Mouse (Mus musculus) limb, embryonic 13.5 days (tissue): Measurements from ENCODE around the gene Pard6a. TPM values are rescaled to one million over a fixed set of nuclear protein-coding genes. Genes with fewer than 3 reads are reported as not detected.

Source experiments
- ATAC-seq: fragments of 200-750 bp; cut with Nextera tagmentation; 2 replicates; pipeline ENCODE4 v1.8.0; 2017; ENCODE audit warnings: low read depth, moderate number of reproducible peaks, moderate TSS enrichment; ENCODE audit not compliant: low FRiP score
- H3K27ac ChIP-seq: fragments of 300-500 bp; sonication (generic); 2 replicates; pipeline ENCODE4 v1.5.1; 2015; ENCODE audit warnings: inconsistent platforms, mild to moderate bottlenecking, moderate library complexity
- H3K27me3 ChIP-seq: fragments of 300-500 bp; sonication (generic); 2 replicates; pipeline ENCODE4 v1.6.1; 2015; ENCODE audit warnings: mild to moderate bottlenecking, inconsistent platforms
- H3K36me3 ChIP-seq: fragments of 300-500 bp; sonication (generic); 2 replicates; pipeline ENCODE4 v1.6.1; 2015; ENCODE audit warnings: inconsistent platforms, mild to moderate bottlenecking, moderate library complexity
- H3K4me1 ChIP-seq: fragments of 300-500 bp; sonication (generic); 2 replicates; pipeline ENCODE4 v1.6.1; 2015; ENCODE audit warnings: inconsistent platforms
- H3K4me2 ChIP-seq: fragments of 300-500 bp; sonication (generic); replicated peaks from 2 replicates; pipeline ENCODE4 v1.6.1; 2015; ENCODE audit warnings: inconsistent platforms, mild to moderate bottlenecking, moderate library complexity
- H3K4me3 ChIP-seq: fragments of 300-500 bp; sonication (generic); 2 replicates; pipeline ENCODE4 v1.5.1; 2015; ENCODE audit warnings: moderate library complexity, mild to moderate bottlenecking, inconsistent platforms
- H3K9ac ChIP-seq: fragments of 300-500 bp; sonication (generic); 2 replicates; pipeline ENCODE4 v1.6.1; 2015; ENCODE audit warnings: mild to moderate bottlenecking, inconsistent platforms
- H3K9me3 ChIP-seq: fragments of 300-500 bp; sonication (generic); 2 replicates; pipeline ENCODE4 v1.6.1; 2016; ENCODE audit warnings: inconsistent platforms
- WGBS: fragments of 180-500 bp; shearing (Covaris S2); methylation state at CpG from one replicate; pipeline ENCODE4 v1.1.7; 2015; 5-methylcytosine and 5-hydroxymethylcytosine counted together
- polyA plus RNA-seq: library from polyadenylated mRNA; unstranded; fragments of >200 nt; fragmentation: Nextera tagmentation; extraction: Ambion mirVana; gene quantifications from 2 replicates; pipeline ENCODE4 v1.2.1, GENCODE M21; 2015

Pard6a gene
- polyA plus RNA-seq, 1 experiment from 2014 or later = 17.7 TPM

GRCm38 (mm10) chr8:105702731-105703415 lies 1.9 kb downstream of the Pard6a start:
- Histone ChIP-seq H3K4me3 (0 out of 2 replicates have a peak overlapping the region, but pooled peaks have one; percentile 71), H3K27ac (no peak overlapping the region), H3K27me3 (no peaks in the 10 kb centered on the region), H3K4me1 (peaks cover 34% of the 10 kb centered on the region), H3K36me3 (peaks cover 38% of the 10 kb centered on the region), H3K9ac (peak overlapping the region; percentile 10; the same call in 1 of the 2 replicates), H3K4me2 (no peak overlapping the region), H3K9me3 (no peaks in the 10 kb centered on the region)
- no peak for ATAC-seq
- 92% methylated on average over 24 of the region's 24 CpGs for WGBS

- no peak overlapping the region for H3K4me3 ChIP-seq
- no peak overlapping the region for H3K4me2 ChIP-seq
- 88% methylated on average over 34 of the region's 34 CpGs for WGBS
Measured at GRCm38 (mm10) chr8:105704146-105704812, 3.3 kb downstream of the Pard6a start.

GRCm38 (mm10) chr8:105704955-105705354 lies 4.0 kb downstream of the Pard6a start:
- no peak overlapping the region for H3K9ac ChIP-seq
- H3K9me3 ChIP-seq = no peaks in the 10 kb centered on the region
- WGBS = 85% methylated on average over 6 of the region's 6 CpGs
- peaks cover 28% of the 10 kb centered on the region for H3K4me1 ChIP-seq
- ATAC-seq = no peak
- no peak overlapping the region for H3K27ac ChIP-seq
- H3K27me3 ChIP-seq = no peaks in the 10 kb centered on the region
- no peak overlapping the region for H3K4me3 ChIP-seq
- H3K4me2 ChIP-seq = no peak overlapping the region
- peaks cover 22% of the 10 kb centered on the region for H3K36me3 ChIP-seq

More at GRCm38 (mm10) chr8:105704146-105704812, 3.3 kb downstream of the Pard6a start:
- Histone ChIP-seq H3K4me1 (peaks cover 34% of the 10 kb centered on the region), H3K27me3 (no peaks in the 10 kb centered on the region), H3K36me3 (peaks cover 24% of the 10 kb centered on the region), H3K9ac (no peak overlapping the region), H3K27ac (no peak overlapping the region), H3K9me3 (no peaks in the 10 kb centered on the region)
- no peak for ATAC-seq

GRCm38 (mm10) chr8:105706426-105706825 lies 5.5 kb downstream of the Pard6a start:
- peak overlapping the region; percentile 82; the same call in 1 of the 2 replicates for H3K9ac ChIP-seq

GRCm38 (mm10) chr8:105707498-105708403 lies 6.8 kb downstream of the Pard6a start, which contains the start of the genes 4933405L10Rik and Enkd1:
Gene 4933405L10Rik (plus strand): TSS chr8:105707655.
Gene Enkd1 (minus strand): TSS chr8:105708210.
- Histone ChIP-seq H3K27me3 (no peaks in the 10 kb centered on the region), H3K36me3 (peaks cover 19% of the 10 kb centered on the region), H3K9ac (peak within 1 kb of the TSS; percentile 82), H3K4me2 (peak within 1 kb of the TSS; percentile 94), H3K4me1 (peaks cover 16% of the 10 kb centered on the region), H3K4me3 (peak within 1 kb of the TSS; percentile 64), H3K9me3 (no peaks in the 10 kb centered on the region), H3K27ac (no peak within 1 kb of the TSS; the same call in 1 of the 2 replicates)
- peak; percentile 89 for ATAC-seq
- WGBS = under 1% methylated on average over 55 of the region's 55 CpGs

More at GRCm38 (mm10) chr8:105706426-105706825, 5.5 kb downstream of the Pard6a start:
- peaks cover 23% of the 10 kb centered on the region for H3K4me1 ChIP-seq
- WGBS = 80% methylated on average over 12 of the region's 12 CpGs
- no peaks in the 10 kb centered on the region for H3K9me3 ChIP-seq
- peaks cover 22% of the 10 kb centered on the region for H3K36me3 ChIP-seq
- no peaks in the 10 kb centered on the region for H3K27me3 ChIP-seq
- H3K4me2 ChIP-seq = peak overlapping the region; percentile 94
- peak overlapping the region; percentile 64 for H3K4me3 ChIP-seq
- H3K27ac ChIP-seq = no peak overlapping the region
- ATAC-seq = no peak

GRCm38 (mm10) chr8:105708675-105709074 lies 7.7 kb downstream of the Pard6a start:
- no peak overlapping the region for H3K4me3 ChIP-seq
- 92% methylated on average over 8 of the region's 8 CpGs for WGBS
- no peak for ATAC-seq

GRCm38 (mm10) chr8:105709317-105709716 lies 8.4 kb downstream of the Pard6a start:
- Histone ChIP-seq H3K4me3 (no peak overlapping the region), H3K4me2 (no peak overlapping the region), H3K9me3 (no peaks in the 10 kb centered on the region), H3K27ac (no peak overlapping the region), H3K4me1 (peaks cover 16% of the 10 kb centered on the region), H3K9ac (no peak overlapping the region), H3K27me3 (no peaks in the 10 kb centered on the region), H3K36me3 (peaks cover 3% of the 10 kb centered on the region)
- 76% methylated on average over 14 of the region's 14 CpGs for WGBS
- ATAC-seq = no peak

More at GRCm38 (mm10) chr8:105708675-105709074, 7.7 kb downstream of the Pard6a start:
- H3K9ac ChIP-seq = no peak overlapping the region
- H3K27ac ChIP-seq = no peak overlapping the region
- peaks cover 16% of the 10 kb centered on the region for H3K4me1 ChIP-seq
- no peak overlapping the region for H3K4me2 ChIP-seq
- H3K27me3 ChIP-seq = no peaks in the 10 kb centered on the region
- no peaks in the 10 kb centered on the region for H3K9me3 ChIP-seq
- peaks cover 9% of the 10 kb centered on the region for H3K36me3 ChIP-seq

- Histone ChIP-seq H3K9ac (no peak overlapping the region), H3K4me2 (no peak overlapping the region), H3K27ac (no peak overlapping the region), H3K4me1 (peaks cover 9% of the 10 kb centered on the region), H3K27me3 (no peaks in the 10 kb centered on the region), H3K36me3 (peaks cover 11% of the 10 kb centered on the region), H3K9me3 (no peaks in the 10 kb centered on the region), H3K4me3 (no peak overlapping the region)
- WGBS = 87% methylated on average over 3 of the region's 3 CpGs
- ATAC-seq = no peak
Measured at GRCm38 (mm10) chr8:105712286-105712685, 11.3 kb downstream of the Pard6a start.

- peak overlapping the region; percentile 48; the same call in 1 of the 2 replicates for H3K27ac ChIP-seq
- no peaks in the 10 kb centered on the region for H3K9me3 ChIP-seq
- H3K27me3 ChIP-seq = no peaks in the 10 kb centered on the region
- WGBS = 5% methylated on average over 3 of the region's 3 CpGs
- H3K36me3 ChIP-seq = peaks cover 13% of the 10 kb centered on the region
- no peak overlapping the region for H3K4me2 ChIP-seq
- no peak overlapping the region for H3K9ac ChIP-seq
- peak; percentile 39; the same call in 1 of the 2 replicates for ATAC-seq
- 0 out of 2 replicates have a peak, but pooled peaks cover 5% of the 10 kb centered on the region for H3K4me1 ChIP-seq
- no peak overlapping the region for H3K4me3 ChIP-seq
Measured at GRCm38 (mm10) chr8:105714139-105714538, 13.2 kb downstream of the Pard6a start.

- WGBS = 72% methylated on average over 6 of the region's 6 CpGs
- Histone ChIP-seq H3K9ac (no peak overlapping the region), H3K4me3 (no peak overlapping the region), H3K4me1 (0 out of 2 replicates have a peak, but pooled peaks cover 5% of the 10 kb centered on the region), H3K9me3 (no peaks in the 10 kb centered on the region), H3K27ac (peak overlapping the region; percentile 48; the same call in 1 of the 2 replicates), H3K4me2 (no peak overlapping the region), H3K36me3 (peaks cover 21% of the 10 kb centered on the region), H3K27me3 (no peaks in the 10 kb centered on the region)
- ATAC-seq = no peak
Measured at GRCm38 (mm10) chr8:105715042-105715441, 14.1 kb downstream of the Pard6a start.

- 92% methylated on average over 15 of the region's 15 CpGs for WGBS
- H3K4me1 ChIP-seq = 0 out of 2 replicates have a peak, but pooled peaks cover 5% of the 10 kb centered on the region
Measured at GRCm38 (mm10) chr8:105716302-105716945, 15.5 kb downstream of the Pard6a start.

More at GRCm38 (mm10) chr8:105716302-105716945, 15.5 kb downstream of the Pard6a start:
- peaks cover 26% of the 10 kb centered on the region for H3K36me3 ChIP-seq
- no peaks in the 10 kb centered on the region for H3K9me3 ChIP-seq
- H3K27me3 ChIP-seq = no peaks in the 10 kb centered on the region
- ATAC-seq = no peak
- H3K27ac ChIP-seq = no peak overlapping the region
- no peak overlapping the region for H3K4me2 ChIP-seq
- no peak overlapping the region for H3K4me3 ChIP-seq
- no peak overlapping the region for H3K9ac ChIP-seq
